Mouse (Mus musculus) spleen, postnatal 14 days (tissue): Measurements from ENCODE around the gene Fam20c.

Experiments
- DNase-seq, 2 experiments: peaks; one replicate each; pipeline ENCODE4 v3.0.0; 2021 to 2022; ENCODE audit warnings: low spot score in 2 of 2

The Fam20c gene

DNA sequence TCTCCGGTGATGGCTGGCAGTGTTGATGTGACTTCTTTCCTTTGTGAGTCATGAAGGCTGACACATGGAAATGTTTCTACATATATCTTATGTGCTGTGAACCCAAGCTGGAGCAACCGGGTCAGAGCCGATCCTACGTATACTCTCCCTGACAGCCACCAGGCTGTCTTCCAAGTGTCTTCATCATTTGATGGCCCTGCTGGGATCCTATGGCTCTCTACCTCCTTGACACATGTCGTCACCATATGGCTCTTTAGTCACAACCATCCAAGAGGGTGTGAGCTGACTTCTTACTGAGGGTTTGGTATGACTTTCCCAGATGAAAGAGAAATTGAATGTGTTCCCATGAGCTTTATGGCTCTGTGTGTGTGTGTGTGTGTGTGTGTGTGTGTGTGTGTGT is 50.0 kb downstream of the Fam20c start:
- DNase-seq, result no peak

DNA sequence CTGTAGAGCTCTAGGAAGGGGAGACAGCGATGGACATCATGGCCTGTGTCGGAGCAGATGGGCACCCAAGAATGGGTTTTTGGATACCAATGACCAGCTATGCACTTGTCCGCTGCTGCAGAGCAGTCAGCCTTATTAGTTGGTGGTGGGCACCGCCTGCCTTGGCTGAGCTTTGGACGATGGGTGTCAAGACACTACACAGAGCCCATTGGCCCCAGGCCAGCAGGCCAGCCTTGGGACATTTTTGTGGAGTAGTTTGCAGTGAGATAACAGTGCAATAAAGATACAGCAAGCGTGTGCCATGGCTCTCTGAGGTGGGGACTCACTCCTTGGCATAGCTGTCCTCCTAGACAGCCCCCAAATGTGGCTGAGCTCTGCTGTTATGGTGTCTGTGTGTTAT is 55.5 kb downstream of the Fam20c start:
- no peak for DNase-seq

DNA sequence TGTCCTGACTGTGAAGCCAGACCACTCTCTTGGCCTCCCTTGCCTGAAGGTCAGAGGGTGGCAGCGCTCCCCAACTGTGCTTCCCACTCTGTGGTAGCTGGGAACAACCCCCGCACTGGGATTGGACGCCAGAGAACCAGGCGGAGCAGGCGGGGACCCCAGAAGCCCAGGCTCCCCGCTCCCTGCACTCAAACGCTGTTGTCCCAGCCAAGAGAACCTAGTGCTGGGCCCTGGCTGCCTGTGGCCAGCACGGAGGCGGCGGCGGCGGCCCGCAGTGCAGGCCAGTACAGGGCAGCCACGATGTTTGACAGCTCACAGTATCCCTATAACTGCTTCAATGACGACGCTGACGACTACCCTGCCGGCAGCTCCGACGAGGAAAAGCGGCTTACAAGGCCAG is 65.5 kb downstream of the Fam20c start, which contains the start of gene Gm5294:
Gene Gm5294, plus strand, starts transcription at position 301 of the 400 bp plus-strand sequence.
- no peak for DNase-seq

DNA sequence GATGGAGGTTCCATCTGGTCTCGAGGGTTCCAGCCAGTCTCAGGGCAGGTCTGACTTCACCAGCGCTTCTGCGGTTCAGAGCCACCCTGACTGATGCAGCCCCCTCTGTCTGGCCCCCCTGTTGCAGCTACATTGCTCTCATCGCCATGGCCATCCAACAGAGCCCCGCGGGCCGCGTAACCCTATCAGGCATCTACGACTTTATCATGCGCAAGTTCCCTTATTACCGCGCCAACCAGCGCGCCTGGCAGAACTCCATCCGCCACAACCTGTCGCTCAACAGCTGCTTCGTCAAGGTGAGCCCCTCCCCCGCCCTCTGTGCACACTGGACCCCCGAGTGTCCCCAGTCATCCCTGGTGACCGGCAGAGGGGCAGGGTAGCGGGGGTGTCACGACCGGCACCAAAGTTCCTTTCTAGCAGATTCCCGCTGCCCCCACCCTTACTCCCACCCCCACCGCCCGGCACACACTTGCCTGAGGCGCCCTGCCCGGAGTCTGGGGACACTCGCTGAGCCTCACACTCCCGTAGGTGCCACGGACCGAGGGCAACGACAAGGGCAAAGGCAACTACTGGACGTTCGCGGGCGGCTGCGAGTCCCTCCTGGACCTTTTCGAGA is 66.5 kb downstream of the Fam20c start:
- DNase-seq, result no peak

- DNase-seq, result no peak
These were observed 70.8 kb downstream of the Fam20c start for GRCm38 (mm10) chr5:138825090-138825489.

- no peak for DNase-seq
These were observed 79.1 kb downstream of the Fam20c start for GRCm38 (mm10) chr5:138833406-138833805.

DNA sequence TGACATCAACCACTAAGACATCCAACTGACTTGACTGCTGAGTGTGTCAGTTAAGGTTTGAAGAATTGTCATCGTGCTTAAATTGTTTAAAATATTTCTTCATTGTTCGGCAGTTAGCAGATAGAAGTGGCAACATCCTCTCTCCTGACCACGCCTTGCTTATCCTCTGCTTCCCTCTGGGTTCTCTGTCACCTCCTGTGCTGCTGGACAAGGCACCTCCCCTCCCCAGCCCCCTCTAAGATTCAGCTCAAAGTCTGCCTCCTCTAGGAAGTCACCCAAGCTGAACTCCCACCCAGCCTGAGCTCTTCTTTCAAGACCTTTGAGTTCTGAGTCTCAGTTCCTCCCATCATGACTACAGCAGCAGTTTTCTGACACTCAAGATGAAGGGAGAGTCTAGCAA is 80.6 kb downstream of the Fam20c start:
- no peak for DNase-seq

DNA sequence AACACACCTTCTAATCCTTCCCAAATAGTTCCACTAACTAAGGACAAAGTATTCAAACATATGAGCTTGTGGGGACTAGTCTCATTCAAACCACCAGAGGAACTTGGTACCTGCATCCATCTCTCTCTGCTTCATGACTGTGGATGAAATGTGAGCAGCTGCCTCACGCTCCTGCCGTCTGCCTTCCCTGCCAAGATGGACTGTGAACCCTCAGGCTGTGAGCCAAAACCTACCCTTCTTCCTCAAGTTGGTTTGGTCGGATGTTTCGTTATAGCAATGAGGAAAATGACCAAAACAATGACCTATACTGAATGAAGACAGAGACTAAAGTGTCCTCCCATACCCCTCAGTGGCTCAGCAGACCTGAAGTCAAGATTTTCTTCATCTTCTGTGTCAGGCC is 86.7 kb downstream of the Fam20c start:
- no peak for DNase-seq

GRCm38 (mm10) chr5:138843168-138843824 is 89.0 kb downstream of the Fam20c start:
- DNase-seq, result no peak

DNA sequence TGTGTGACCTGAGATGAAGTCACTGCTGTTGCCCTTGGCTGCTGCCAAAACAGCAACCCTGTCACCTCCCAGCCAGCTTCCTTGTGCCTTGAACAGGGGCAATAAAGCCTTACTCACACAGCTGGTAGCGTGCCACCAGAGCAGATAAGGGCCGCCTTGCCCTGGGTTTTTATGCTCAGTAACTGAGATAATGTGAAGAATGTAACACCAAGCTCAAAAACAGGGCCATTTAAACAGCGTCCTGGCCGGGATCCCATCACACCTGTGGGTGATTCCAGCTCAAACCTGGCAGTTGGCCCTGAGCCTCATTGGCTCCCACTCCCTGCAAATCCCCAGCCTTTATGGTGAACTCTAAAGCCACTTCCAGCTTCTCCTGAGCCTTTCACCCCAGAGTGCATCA is 92.2 kb downstream of the Fam20c start:
- DNase-seq, result no peak

DNA sequence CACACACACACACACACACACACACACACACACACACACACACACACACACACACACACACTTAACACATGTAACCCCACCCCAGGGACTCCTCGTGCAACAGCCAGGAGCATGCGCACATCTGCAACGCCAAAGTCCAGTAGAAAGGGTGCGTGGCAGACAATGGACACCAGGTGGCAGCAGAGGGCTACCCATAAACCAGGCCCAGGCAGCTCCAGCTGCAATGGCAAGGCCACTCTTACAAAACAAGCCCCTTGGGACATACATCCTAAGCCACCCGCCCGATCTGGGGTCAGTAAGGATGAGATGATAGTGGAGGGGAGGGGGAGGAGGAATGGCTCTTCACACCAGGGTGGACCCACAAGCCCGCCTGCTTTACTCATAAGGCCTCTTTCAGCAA is 93.8 kb downstream of the Fam20c start:
- DNase-seq, result peak; percentile 62 to 78

DNA sequence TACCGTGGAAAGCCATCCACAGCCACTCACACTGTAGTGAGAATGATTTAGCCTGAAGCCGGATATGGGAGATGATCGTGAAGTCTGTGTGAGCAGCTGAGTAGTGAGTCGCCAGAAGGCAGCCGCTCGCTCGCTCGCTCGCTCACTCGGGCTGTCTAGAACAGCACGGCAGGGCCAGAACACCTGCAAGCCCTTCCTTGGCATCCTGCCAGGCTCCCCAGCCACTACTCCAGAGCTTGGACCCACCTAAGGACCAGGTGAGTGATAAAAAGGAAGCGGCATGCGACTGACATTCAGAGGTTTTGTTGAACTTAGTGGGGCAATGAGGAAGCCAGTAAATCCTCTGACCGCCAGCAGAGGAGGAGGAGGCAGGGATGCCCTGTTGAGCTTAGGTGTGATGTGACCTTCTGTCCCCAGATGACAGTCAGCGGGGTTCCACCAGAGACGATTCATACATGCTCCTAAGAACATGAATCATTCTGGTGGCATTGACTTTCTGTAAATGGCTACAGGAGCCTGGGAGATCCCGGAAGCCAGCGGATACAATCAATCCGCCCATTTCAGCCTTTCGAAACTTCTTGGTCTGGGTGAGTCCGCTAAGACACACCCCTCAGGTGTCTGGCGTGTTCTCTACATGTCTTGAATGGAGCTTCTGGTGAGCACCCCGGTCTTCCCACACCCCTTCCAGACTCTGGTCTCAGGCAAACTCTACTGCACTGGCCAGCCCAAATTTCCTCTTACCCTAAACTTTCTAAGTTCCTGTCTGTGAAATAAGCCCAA is 95.6 kb downstream of the Fam20c start:
- DNase-seq, result no peak

DNA sequence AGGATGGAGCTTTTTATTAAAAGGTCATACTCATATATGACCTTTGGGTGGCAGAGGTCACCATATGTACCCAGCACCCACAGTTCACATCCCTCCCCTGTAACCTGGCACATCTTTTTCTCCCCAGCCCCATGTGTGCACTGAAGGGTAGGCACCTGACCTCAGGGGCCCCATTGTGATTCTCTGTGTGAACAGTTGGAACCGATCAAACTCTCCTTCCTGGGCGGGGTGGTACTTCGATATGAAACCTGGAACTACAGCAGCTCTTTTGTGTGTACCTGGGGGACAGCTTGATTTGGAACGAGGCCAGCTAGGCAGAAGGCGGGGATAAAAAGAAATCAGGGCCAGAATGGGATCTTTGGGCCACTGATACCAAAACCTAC is 96.1 kb downstream of the Fam20c start:
- no peak for DNase-seq

DNA sequence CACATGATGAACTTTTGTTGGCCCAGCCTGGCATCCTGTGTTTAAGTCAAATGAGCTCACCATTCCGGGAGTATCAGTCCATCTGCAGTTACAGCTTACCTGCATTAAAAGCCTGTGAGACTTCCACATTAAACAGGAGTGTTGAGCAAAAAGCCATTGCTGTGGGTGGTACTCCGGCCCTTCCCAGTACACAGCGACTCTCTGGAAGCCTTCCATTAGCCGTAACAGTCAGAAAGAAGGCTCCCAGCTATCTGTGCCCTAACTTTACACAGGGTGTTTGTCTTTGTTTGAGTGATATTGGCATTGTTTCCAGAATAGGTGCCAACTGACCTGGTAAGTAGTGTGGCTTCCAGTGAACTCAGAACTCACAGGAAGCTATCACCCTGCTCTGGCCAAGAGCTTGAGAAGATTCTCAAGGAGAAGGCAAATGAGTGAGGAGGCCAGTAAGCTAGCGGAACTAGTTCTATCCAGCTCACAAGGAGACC is 97.0 kb downstream of the Fam20c start:
- DNase-seq, result no peak

DNA sequence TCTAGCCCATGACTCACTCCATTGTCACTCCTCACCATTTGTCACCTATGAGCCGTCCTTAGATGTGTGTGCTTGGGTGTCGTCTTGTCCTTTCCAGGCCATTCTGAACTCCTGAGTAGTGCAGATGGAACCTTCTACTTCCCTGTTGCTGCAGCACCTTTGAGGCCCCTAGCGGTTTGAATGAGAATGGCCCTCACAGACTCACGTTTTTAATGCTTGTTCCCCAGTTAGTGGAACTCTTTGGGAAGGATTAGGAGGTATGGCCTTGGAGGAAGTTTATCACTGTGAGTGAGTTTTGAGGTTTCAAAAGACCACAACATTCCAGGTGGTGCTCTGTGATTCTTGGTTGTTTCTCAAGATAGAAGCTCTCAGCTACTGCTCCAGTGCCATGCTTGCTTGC is 97.8 kb downstream of the Fam20c start:
- DNase-seq, result no peak

GRCm38 (mm10) chr5:138853349-138853748 is 99.0 kb downstream of the Fam20c start:
- DNase-seq, result no peak

- DNase-seq, result peak in 1 of 2 experiments; percentile 48
These were observed 102.8 kb downstream of the Fam20c start for GRCm38 (mm10) chr5:138857010-138857617.

DNA sequence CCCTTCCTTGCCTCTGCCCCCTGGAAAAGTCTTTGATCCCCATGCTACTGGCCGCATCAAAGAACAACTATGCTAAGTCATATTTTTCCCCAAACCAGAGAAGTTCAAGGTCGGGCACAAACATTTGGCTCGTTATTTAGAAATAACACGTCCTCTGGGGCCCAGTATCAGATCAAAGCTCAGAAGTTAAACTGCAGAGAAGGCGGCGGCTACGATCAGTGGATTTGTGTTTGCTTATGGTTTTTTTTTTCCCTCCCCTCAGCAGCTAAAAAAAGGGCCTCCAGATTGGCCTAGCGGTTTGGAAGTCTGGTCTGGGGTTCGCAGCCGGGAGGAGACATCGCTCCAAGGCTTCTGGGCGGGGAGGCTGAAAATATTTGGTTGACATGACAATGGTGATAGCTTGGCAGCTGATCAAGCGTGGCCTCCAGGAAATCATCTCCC is 103.5 kb downstream of the Fam20c start:
- no peak for DNase-seq
